22 mouse cellular contexts compared by ENCODE assay signal in the genomic region with DNA sequence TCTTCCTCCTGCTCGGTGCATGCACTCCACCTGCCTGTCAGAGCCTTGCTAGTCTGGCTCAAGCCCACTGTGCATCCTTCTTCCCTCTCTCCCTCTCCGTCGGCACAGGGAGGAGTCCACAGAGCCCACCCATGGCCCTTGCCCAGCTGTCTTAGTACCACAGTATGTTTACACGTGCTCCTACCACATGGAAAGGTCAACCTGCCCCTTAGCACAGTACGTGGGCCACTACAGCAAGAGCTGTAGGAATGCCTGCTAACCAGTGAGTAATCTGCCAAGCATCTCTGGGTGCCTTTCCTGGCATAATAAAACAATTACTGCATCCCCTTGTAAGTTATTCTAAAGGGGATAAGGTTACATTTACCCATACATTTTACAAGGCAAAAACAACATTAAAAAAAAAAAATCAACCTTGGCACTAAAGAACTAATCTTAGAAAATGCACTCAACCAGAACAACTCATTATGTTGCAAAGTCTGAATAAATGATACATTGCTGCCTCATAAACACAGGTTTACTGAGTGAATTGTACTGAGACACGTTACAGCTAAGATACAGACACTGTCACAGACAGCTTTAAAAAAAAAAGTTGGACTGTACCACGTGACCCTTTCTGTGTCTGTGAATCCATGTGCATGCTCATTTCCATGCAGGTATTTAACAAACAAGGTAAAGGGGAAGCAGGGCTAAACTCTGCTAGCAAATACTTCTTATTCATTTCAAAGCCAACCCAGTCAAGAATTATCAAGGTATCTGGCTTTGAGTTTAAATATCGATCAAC. TPM values are rescaled to one million over a fixed set of nuclear protein-coding genes. Genes with fewer than 3 reads are reported as not detected.
DNase-seq lines count a peak whose midpoint lies in the region; ATAC-seq and TF ChIP-seq lines count a peak whose summit lies in the region.
"Had no signal": no experiment of that assay in that cellular context is flagged by ENCODE, and none has a peak within 500 bp of the region (broad histone marks: within the 10 kb centered on the region; RNA-seq: fewer than 3 reads in every experiment).

No protein-coding gene starts in this region.

- H3K9ac ChIP-seq in embryonic facial prominence, embryonic 12.5 days: no peak overlapping the region
- H3K9ac ChIP-seq in kidney, embryonic 16.5 days (replicated peaks; ENCODE audit: low read length): no peak overlapping the region
- H3K9ac ChIP-seq in kidney, embryonic 14.5 days (ENCODE audit: low read depth, low read length): no peak overlapping the region
- H3K9ac ChIP-seq in midbrain, embryonic 16.5 days (ENCODE audit: low read depth, low read length): no peak overlapping the region
- H3K9ac ChIP-seq: forebrain, embryonic 15.5 days; heart, embryonic 15.5 days; hindbrain, embryonic 14.5 days; intestine, embryonic 15.5 days had no signal

- H3K4me2 ChIP-seq in embryonic facial prominence, embryonic 12.5 days (replicated peaks): no peak overlapping the region
- no peak overlapping the region for H3K4me2 ChIP-seq in kidney, embryonic 16.5 days (replicated peaks; ENCODE audit: low read depth, low read length)
- H3K4me2 ChIP-seq in kidney, embryonic 14.5 days (replicated peaks; ENCODE audit: low read depth, low read length): no peak overlapping the region
- no peak overlapping the region for H3K4me2 ChIP-seq in midbrain, embryonic 16.5 days (ENCODE audit: low read length)
- H3K4me2 ChIP-seq: forebrain, embryonic 15.5 days; heart, embryonic 11.5 days; heart, embryonic 15.5 days; hindbrain, embryonic 14.5 days; intestine, embryonic 15.5 days had no signal

- no peak overlapping the region for H3K4me3 ChIP-seq in embryonic facial prominence, embryonic 12.5 days
- no peak overlapping the region for H3K4me3 ChIP-seq in embryonic facial prominence, embryonic 10.5 days
- H3K4me3 ChIP-seq in kidney, embryonic 16.5 days (ENCODE audit: low read length): no peak overlapping the region
- H3K4me3 ChIP-seq in kidney, embryonic 14.5 days (ENCODE audit: low read length): no peak overlapping the region
- no peak overlapping the region for H3K4me3 ChIP-seq in midbrain, embryonic 16.5 days (ENCODE audit: low read depth, low read length)
- H3K4me3 ChIP-seq: forebrain, embryonic 15.5 days; heart, adult 2 months; heart, embryonic 15.5 days; intestine, embryonic 15.5 days had no signal

- in situ Hi-C loops in Patski (cut with MboI; ENCODE audit: low pct_unique_long_range_greater_than_20kb): no loop called here

- POLR2A ChIA-PET in Patski (lab: Charles Lee): interaction anchor here (0.7 kb wide), 1 partner anchor 822 kb away, joined by 3 read pairs; no protein-coding TSS in a partner anchor

- 74% methylated on average over 8 of the region's 8 CpGs for WGBS in embryonic facial prominence, embryonic 12.5 days
- 81% methylated on average over 8 of the region's 8 CpGs for WGBS in embryonic facial prominence, embryonic 10.5 days
- 42% methylated on average over 8 of the region's 8 CpGs for WGBS in kidney, embryonic 16.5 days
- WGBS in kidney, embryonic 14.5 days: 60% methylated on average over 8 of the region's 8 CpGs
- 79% methylated on average over 8 of the region's 8 CpGs for WGBS in midbrain, embryonic 16.5 days

- peak; percentile 28; the same call in 1 of the 2 replicates for ATAC-seq in embryonic facial prominence, embryonic 12.5 days (ENCODE audit: insufficient number of reproducible peaks, insufficient read depth, low FRiP score, low TSS enrichment)
- peak; percentile 59; the same call in 1 of the 2 replicates for ATAC-seq in kidney, embryonic 16.5 days (ENCODE audit: low FRiP score, low TSS enrichment)
- ATAC-seq in kidney, embryonic 14.5 days (ENCODE audit: low FRiP score, low TSS enrichment): no peak
- peak; percentile 99 for ATAC-seq in Patski
- no peak for ATAC-seq in midbrain, embryonic 16.5 days
- ATAC-seq: forebrain, embryonic 15.5 days; intestine, embryonic 15.5 days had no signal

- no peak for DNase-seq in embryonic facial prominence, embryonic 10.5 days (ENCODE audit: low spot score)
- DNase-seq in 3T3-L1 (ENCODE audit: low read depth, low spot score) (peak; percentile 74), Patski (ENCODE audit: low read depth, low spot score) (peak; percentile 80)
- DNase-seq in B cell, adult 2 months: no peak
- DNase-seq: adrenal gland, adult 8-10 months; adrenal gland, postnatal 36 days; cerebellum, adult 8-10 months; cerebellum, postnatal 14 days; gastrocnemius, postnatal 36 days; heart, adult 2 months; heart, postnatal 14 days had no signal

- 0 out of 2 replicates have a peak, but pooled peaks cover 2% of the 10 kb centered on the region for H3K4me1 ChIP-seq in embryonic facial prominence, embryonic 12.5 days
- H3K4me1 ChIP-seq in embryonic facial prominence, embryonic 10.5 days: no peaks in the 10 kb centered on the region
- H3K4me1 ChIP-seq in kidney, embryonic 16.5 days (ENCODE audit: insufficient read depth, low read length): peaks cover 12% of the 10 kb centered on the region
- no peaks in the 10 kb centered on the region for H3K4me1 ChIP-seq in kidney, embryonic 14.5 days (ENCODE audit: control insufficient read depth, insufficient read depth, low read length)
- H3K4me1 ChIP-seq in midbrain, embryonic 16.5 days (ENCODE audit: control insufficient read depth, insufficient read depth, low read length): peaks cover 7% of the 10 kb centered on the region; the same call in 1 of the 2 replicates
- H3K4me1 ChIP-seq: intestine, embryonic 15.5 days had no signal

- CTCF ChIA-PET in Patski (lab: Charles Lee): interaction anchor here (1.2 kb wide), 1 partner anchor 37 kb away, joined by 3 read pairs; no protein-coding TSS in a partner anchor

- no peaks in the 10 kb centered on the region for H3K9me3 ChIP-seq in embryonic facial prominence, embryonic 12.5 days
- no peaks in the 10 kb centered on the region for H3K9me3 ChIP-seq in embryonic facial prominence, embryonic 10.5 days
- H3K9me3 ChIP-seq in kidney, embryonic 16.5 days (ENCODE audit: low read length): no peaks in the 10 kb centered on the region
- H3K9me3 ChIP-seq in kidney, embryonic 14.5 days (ENCODE audit: control insufficient read depth, low read length): no peaks in the 10 kb centered on the region
- H3K9me3 ChIP-seq in midbrain, embryonic 16.5 days (replicated peaks; ENCODE audit: control insufficient read depth, low read length, poor library complexity, severe bottlenecking): no peaks in the 10 kb centered on the region
- H3K9me3 ChIP-seq: forebrain, embryonic 15.5 days; heart, embryonic 15.5 days; intestine, embryonic 15.5 days had no signal

- TF ChIP-seq CTCF in Patski (IDR thresholded peaks at IDR 0.05): no peak

- peaks cover 16% of the 10 kb centered on the region for H3K36me3 ChIP-seq in embryonic facial prominence, embryonic 12.5 days
- peaks cover 56% of the 10 kb centered on the region for H3K36me3 ChIP-seq in embryonic facial prominence, embryonic 10.5 days (replicated peaks)
- peaks cover 5% of the 10 kb centered on the region; the same call in 1 of the 2 replicates for H3K36me3 ChIP-seq in kidney, embryonic 16.5 days (ENCODE audit: insufficient read depth, low read length)
- H3K36me3 ChIP-seq in kidney, embryonic 14.5 days (ENCODE audit: control insufficient read depth, insufficient read depth, low read length): peaks cover 15% of the 10 kb centered on the region; the same call in 1 of the 2 replicates
- H3K36me3 ChIP-seq in midbrain, embryonic 16.5 days (ENCODE audit: control insufficient read depth, insufficient read depth, low read length): no peaks in the 10 kb centered on the region
- H3K36me3 ChIP-seq: forebrain, embryonic 15.5 days had no signal

- H3K27me3 ChIP-seq in embryonic facial prominence, embryonic 12.5 days: no peaks in the 10 kb centered on the region
- no peaks in the 10 kb centered on the region for H3K27me3 ChIP-seq in embryonic facial prominence, embryonic 10.5 days (replicated peaks; ENCODE audit: low read depth, poor library complexity, severe bottlenecking)
- no peaks in the 10 kb centered on the region for H3K27me3 ChIP-seq in kidney, embryonic 16.5 days (ENCODE audit: insufficient read depth, low read length)
- H3K27me3 ChIP-seq in kidney, embryonic 14.5 days (ENCODE audit: control insufficient read depth, insufficient read depth, low read length): no peaks in the 10 kb centered on the region
- H3K27me3 ChIP-seq in Patski: no peaks in the 10 kb centered on the region
- H3K27me3 ChIP-seq in midbrain, embryonic 16.5 days (ENCODE audit: control insufficient read depth, insufficient read depth, low read depth, low read length): no peaks in the 10 kb centered on the region
- H3K27me3 ChIP-seq: forebrain, embryonic 15.5 days; heart, embryonic 15.5 days; intestine, embryonic 15.5 days had no signal

- H3K27ac ChIP-seq in embryonic facial prominence, embryonic 12.5 days: no peak overlapping the region
- no peak overlapping the region for H3K27ac ChIP-seq in embryonic facial prominence, embryonic 10.5 days (replicated peaks)
- no peak overlapping the region for H3K27ac ChIP-seq in kidney, embryonic 16.5 days (ENCODE audit: low read length)
- no peak overlapping the region for H3K27ac ChIP-seq in kidney, embryonic 14.5 days (ENCODE audit: low read depth, low read length)
- H3K27ac ChIP-seq in midbrain, embryonic 16.5 days (ENCODE audit: low read length): no peak overlapping the region
- H3K27ac ChIP-seq: forebrain, embryonic 15.5 days; heart, adult 2 months; heart, embryonic 15.5 days; hindbrain, embryonic 14.5 days; intestine, embryonic 15.5 days had no signal

RNA-seq across cellular contexts. Expression of gene Gm17304, which starts 19.7 kb away (rescaled TPM):
- not detected in 2 replicates for polyA plus RNA-seq in embryonic facial prominence, embryonic 12.5 days (2016; fragmentation: Nextera tagmentation; extraction: Ambion mirVana)
- not detected in 2 replicates for polyA plus RNA-seq in embryonic facial prominence, embryonic 10.5 days (2016; fragmentation: Nextera tagmentation; extraction: Ambion mirVana)
- not detected in 2 replicates for polyA plus RNA-seq in kidney, embryonic 16.5 days (2015; fragmentation: Nextera tagmentation; extraction: Ambion mirVana)
- polyA plus RNA-seq in kidney, embryonic 14.5 days (2014; fragmentation: Nextera tagmentation; extraction: Ambion mirVana): not detected in 2 replicates
- polyA plus RNA-seq in Patski (2021): not detected
- not detected in 2 replicates for polyA plus RNA-seq in midbrain, embryonic 16.5 days (2015; fragmentation: Nextera tagmentation; extraction: Ambion mirVana)
- polyA plus RNA-seq: cortical plate, adult 2 months; embryonic facial prominence, embryonic 14.5 days; forebrain, embryonic 15.5 days; heart, adult 2 months; heart, embryonic 11.5 days; heart, embryonic 15.5 days; hindbrain, embryonic 14.5 days; intestine, embryonic 15.5 days had no signal

Comparison
In these comparisons a context has a peak if more than half of its experiments do, and no peak if none do; other contexts are left out.
1. ATAC-seq: peak in embryonic facial prominence, embryonic 12.5 days (single experiment), kidney, embryonic 16.5 days (single experiment) and Patski (single experiment); none in kidney, embryonic 14.5 days (single experiment) and midbrain, embryonic 16.5 days (single experiment).
2. DNase-seq: peak in 3T3-L1 (single experiment) and Patski (single experiment); none in embryonic facial prominence, embryonic 10.5 days (single experiment) and B cell, adult 2 months (0 of 2).